Mouse (Mus musculus) MEL-GATA-1-ER (cell line): ENCODE results near the gene Alox5ap.

Experiments
- DNase-seq: peaks from one replicate; pipeline ENCODE4 v3.0.0-alpha.2; 2012; ENCODE audit warnings: low read depth; ENCODE audit errors: extremely low read depth

The Alox5ap gene

DNA sequence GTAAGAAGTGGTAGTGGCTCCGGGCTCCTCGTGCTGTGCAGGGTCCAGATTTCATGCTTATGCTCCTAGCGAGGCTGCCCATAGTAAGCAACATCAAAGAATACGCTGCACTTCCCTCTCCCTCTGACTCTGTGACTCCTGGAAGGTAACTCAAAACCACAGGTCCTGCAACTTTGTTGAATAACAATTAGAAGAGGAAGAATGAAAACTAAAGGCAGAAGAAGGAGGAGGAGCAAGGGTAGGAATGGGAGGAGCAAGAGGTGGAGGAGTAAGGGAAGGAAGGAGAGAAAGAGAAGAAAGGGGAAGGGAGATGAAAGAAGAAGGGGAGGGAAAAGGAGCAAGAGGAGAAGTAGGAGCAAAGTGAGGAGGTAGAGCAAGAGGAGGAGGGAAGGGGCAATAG is at the start of gene Alox5ap:
TSS of gene Alox5ap (plus strand) at position 363 of the 400 bp plus-strand sequence.
- DNase-seq = peak; percentile 82

DNA sequence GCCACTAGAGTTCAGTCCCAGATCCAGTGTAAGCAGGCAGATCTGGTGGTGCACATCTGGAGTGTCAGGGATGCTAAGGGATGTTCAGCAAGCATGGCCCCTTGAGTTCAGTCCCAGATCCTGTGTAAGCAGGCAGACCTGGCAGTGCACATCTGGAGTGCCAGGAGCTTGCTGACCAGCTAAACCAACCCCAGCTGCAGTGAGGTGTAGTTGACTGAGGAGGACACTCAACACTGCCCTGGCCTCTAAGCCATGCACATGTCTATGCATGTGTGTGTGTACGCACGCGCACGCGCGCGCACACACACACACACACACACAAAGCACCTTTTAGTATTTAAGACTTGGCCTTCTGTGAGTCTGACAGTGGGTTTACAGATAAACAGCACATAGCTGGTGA is 49.0 kb upstream of the Alox5ap start:
- no peak for DNase-seq

DNA sequence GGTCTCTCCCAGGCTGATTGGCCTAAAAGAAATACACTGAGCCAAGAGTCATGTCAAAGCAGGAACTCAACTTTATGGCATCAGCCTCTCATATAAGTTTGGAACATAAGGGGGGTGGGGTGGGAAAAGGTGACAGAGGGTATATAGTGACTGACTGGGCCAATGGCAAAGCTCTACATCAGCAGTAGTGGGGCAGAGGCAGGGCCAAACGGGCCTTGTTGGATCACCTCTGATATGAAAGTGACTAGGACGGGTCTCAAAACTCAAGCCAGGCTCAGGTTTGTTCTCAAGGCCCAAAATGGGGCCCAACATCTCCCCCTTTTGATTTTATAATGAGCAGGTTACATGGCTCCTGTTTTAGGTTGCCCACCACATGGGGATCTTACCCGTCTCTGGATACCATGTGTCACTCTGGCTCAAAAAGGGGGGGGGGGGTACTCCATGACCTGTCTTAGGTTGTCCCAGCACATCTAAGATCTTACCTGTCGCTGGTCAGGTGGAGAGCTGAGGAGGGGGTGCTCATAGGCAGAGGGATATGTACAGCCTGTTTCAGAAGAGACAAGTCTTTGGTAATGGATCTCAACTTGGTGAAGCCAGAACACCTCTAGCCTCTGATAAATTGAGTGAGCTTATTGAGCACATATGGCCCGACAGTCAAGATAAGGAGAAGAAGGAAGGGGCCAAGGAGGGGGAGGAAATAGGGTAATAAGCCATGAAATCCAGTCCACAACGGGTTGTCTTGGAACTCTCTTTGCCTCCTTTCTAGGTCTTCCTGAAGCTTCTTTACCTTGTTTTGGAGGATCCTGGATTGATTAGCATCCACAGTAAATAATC is 46.8 kb upstream of the Alox5ap start:
- DNase-seq = no peak

DNA sequence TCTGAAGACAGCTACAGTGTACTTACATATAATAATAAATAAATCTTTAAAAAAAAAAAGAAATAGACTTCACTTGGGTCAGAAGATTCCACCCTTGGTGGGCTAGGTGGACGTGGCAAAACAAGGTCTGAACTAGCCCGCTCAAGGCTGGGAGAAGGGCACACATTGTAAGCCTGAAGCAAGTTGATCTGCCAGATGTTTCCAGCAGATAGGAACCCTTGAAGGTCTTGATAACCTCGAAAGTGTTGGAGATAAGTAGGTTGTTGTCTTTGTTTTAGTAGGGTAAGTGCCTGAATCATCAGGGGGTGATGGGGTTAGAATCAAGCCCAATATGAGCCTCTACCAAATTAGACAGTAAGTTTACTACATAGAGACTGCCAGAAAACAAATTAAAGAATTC is 45.1 kb upstream of the Alox5ap start:
- DNase-seq = no peak

GRCm38 (mm10) chr5:149221355-149221754 is 43.2 kb upstream of the Alox5ap start:
- DNase-seq = peak; percentile 72

- no peak for DNase-seq
Measured at GRCm38 (mm10) chr5:149224666-149225065, 39.9 kb upstream of the Alox5ap start.

- DNase-seq = peak; percentile 86
Measured at GRCm38 (mm10) chr5:149228700-149229618, 35.6 kb upstream of the Alox5ap start.

DNA sequence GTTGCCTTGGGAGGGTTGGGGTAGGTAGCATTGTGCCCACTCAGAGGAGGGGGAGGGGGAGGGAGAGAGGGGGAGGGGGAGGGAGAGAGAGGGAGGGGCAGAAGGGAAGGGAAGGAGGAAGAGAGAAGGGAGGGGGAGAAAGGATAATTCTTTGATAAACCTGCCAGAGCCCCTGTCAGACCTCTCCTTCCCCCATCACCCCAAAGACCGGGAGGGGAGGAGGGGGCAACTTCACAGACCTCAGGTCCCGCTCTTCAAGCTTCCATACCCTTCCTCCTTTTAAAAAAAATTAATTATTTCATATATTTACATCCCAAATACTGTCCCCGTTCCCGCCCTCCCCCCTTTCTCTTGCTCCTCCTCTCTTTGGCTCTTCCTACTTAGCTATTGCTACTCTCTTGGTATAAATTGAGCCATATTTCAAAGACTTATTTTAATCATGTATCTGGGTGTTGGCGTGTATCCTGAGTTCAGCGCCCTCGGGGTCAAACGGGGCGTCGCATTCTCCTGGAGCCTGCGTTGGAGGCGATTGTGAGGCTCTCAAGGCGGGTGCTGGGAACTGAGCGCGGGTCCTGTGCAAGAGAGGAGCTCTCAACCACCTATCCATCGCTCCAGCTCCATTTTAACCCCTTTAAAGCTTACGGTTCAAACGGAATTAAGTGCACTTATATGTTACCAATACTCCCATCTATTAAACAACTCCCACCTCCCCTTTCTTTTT is 34.8 kb upstream of the Alox5ap start:
- no peak for DNase-seq

DNA sequence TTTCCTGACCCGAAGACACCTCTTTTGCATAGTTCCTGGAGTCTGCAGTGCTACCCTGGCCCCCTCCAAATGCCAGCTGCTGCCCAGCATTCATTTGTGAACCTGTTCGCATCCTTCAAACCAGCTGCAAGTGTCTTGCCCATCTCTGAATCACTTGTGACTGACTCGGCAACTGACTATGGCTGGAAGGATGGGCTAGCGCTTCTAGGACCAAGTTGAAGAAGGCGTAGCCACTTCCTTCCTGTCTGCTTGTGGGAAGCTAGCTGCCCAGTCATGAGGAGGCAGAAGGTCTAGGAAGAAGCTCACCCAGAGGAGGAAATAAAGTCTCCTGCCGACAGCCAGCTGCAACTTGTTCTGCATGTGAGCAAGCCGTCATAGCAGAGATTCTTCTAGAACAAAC is 29.6 kb upstream of the Alox5ap start:
- DNase-seq = no peak

- no peak for DNase-seq
Measured at GRCm38 (mm10) chr5:149237221-149237950, 27.2 kb upstream of the Alox5ap start.

DNA sequence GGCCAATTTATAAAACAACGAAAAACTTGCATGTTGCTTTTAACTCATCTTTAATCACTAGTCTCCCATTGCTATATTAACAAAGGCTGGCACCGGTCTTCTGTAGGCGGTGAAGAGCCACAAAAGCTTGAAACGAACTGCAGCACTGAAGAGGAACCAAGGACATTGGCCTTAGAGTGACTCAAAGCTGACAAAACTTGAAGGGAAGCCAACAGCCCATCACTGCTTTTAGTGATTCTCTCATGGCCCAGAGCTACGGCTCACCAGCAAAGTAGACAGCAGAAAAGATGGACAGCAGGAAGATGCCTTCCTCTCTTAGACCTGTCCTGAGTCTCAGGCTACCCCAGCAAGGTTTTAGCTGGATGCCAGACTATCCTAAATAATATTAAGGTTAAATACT is 22.1 kb upstream of the Alox5ap start:
- no peak for DNase-seq

DNA sequence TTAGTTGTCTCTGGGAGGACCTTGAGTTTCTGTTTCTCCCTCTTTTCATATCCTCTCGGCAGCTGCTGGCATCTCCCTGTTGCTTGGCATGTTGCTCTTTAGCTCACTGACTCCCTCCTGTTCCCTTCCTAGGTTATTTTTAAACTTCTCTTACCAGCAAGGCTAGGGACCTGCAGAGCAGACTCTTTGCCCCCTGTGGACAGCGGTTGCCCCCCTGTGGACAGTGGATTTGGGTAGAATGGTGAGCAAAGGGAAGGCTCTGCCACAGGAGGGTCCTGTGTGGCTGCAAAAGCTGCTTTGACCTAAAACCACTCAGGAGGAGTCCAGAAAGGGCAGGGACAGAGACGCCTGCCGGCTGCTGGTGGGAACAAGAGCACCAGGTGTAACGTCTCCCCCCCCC is 21.5 kb upstream of the Alox5ap start:
- DNase-seq = no peak

DNA sequence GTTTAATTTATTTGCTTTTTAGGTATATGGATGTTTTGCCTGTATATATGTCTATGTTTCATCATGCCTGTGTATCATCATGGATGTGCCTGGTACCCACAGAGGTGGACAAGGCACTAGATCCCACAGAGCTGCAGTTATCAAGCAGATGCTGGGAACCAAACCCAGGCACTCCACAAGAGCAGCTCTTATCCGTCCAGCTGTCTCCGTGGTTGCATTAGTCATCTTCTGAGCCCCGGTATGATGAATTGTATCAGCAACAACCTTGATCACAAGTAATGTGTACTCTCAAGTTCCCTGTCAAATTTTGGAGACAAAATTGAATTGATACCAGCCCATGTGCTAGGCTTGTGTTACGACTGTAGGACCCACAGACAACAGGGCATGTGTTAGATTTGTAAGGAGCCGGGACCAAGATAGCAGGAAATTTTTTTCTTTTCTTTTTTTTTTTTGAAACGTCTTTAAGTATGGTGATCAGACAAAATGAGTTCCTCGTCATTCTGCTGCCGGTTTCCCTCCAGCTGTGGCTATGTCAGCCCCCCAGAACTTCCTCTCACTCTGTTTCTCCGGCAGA is 19.1 kb upstream of the Alox5ap start:
- peak; percentile 89 for DNase-seq

GRCm38 (mm10) chr5:149245965-149246470 is 18.5 kb upstream of the Alox5ap start:
- peak; percentile 100 for DNase-seq

DNA sequence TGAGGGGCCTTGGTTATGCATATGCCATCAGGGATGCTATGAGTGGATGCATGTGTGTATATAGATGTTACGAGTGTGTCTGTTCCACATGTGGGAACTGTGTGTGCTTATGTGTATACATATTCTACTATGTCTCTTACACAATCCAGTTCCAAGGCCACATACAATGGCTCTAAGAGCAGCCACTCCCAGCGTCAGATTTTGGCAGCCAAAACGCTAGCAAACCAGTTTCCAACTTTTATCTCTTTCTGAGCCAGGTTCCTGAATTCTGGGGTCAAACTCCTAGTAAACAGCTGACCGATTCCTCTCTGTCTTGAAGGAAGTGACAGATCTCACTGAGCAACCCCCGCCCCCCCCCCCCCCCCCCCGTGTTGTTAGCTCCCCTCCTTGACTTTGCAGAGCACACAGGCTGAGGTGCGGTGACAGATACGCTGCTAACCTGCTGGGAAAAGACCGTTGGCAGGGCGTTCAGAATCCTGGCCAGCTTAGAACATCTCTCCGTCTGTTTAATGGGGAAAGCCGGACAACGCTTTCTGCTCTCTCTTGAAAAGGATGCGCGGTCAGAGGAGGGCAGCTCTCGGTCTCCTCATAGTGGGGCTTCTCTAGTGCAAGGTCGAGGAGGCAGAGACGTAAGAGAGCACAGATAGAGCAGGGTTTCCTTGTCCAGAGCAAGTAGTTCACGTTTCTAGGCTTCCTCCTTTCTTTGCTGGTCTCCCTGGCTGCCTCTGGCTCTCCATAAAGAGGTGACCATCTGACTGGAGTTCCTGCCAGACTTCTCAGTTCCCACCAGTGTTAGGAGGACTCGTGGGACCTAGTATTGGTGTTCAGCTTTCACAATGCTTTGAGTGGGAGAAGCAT is 17.3 kb upstream of the Alox5ap start:
- DNase-seq = peak; percentile 68

DNA sequence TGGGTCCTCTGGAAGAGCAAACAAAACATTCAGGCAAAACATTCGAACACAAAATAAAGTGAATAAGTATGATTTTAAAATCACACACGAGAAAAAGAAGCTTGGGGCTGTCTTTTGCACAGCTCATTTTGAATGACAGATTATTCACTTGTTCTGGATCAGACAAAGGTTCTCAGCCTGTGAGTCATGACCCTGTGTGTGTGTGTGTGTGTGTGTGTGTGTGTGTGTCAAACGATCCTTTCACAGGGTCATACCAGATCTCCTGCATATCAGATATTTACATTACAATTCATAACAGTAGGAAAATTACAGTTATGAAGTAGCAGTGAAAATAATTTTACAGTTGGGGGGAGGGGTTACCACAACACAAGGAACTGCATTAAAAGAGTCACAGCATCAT is 12.3 kb upstream of the Alox5ap start:
- no peak for DNase-seq

- no peak for DNase-seq
Measured at GRCm38 (mm10) chr5:149253491-149253890, 11.1 kb upstream of the Alox5ap start.

- no peak for DNase-seq
Measured at GRCm38 (mm10) chr5:149255522-149255921, 9.0 kb upstream of the Alox5ap start.

- no peak for DNase-seq
Measured at GRCm38 (mm10) chr5:149257518-149258281, 6.9 kb upstream of the Alox5ap start.
